Mouse (Mus musculus): ENCODE results near the gene Degs1.
A peak's percentile ranks its signal among the peaks of the same experiment; 100 is the strongest.
"Not testable (repeated sequence)": the region's sequence is repeated elsewhere in the genome, so short reads cannot be mapped to it uniquely, and the experiment has no call there.

Degs1 gene

DNA sequence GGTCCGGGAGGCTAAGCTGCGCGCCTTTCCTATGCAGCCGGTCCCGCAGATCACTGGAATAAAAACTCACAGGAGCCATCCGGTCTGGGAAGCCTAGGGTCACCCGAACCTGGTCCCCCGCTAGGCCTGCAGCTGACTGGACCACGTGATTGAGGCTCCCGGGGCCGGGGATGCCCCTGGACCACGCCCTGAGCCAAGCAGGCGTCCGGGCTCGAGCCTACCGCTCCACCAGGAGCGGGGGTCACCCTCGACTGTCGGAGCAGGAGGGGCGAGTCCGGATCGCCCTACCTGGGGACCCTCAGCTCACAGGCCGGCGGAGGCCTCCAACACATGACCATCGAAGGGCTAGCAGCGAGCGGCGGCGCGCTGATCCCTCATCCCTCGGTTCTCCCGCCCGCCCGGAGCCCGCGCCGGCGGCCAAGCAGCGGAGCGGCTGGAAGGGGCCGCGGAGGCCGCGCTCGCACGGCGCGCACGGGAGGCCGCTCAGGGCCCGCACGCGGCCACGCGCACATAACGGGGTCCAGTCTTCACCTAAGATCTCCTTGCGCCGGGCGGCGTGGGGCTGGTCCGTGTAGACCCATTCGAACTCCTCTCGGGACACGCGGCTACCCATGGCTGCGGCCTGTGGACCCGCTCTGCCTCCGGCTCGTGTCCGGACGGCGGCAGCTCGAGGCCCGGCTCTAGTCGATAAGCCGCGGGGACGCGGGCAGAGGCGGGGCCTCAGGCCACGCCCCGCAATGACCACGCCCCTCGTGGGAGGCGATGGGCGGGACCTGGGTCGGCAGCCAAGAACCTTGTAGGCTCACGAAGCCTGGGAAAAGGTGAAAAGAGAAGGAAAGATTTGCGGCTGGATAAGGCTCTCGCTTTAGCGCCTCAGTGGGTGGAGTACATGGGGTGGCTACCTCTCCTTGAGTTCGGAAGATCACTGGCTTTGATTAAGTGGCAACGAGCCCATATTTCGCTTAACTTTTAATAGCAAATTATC, at the start of gene Degs1:
TSS of gene Degs1 (minus strand) at position 714 of the 985 bp plus-strand sequence.
- peak; percentile 89 to 92 for DNase-seq (ENCODE audit: low spot score in 2 of 2)

DNA sequence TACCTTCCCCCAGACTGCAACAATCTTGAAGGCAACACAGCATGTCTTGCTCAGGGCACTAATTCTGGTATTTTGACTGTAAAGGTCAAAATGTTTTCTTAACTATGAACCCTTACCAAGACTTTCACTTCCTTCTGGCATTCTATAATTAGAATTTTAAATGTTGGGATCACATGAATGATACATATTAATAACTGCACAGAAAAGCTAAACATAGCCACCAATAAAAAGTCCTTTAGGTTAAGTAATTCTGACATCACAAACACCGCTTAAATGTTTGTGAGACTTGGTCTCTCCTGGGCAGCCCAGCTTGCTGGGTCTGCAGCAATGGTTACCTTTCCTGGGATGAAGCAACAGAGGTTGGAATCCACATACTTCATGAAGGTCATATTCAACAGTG, 43.3 kb upstream of the Degs1 start:
- DNase-seq (ENCODE audit: low spot score in 2 of 2) = no peak

DNA sequence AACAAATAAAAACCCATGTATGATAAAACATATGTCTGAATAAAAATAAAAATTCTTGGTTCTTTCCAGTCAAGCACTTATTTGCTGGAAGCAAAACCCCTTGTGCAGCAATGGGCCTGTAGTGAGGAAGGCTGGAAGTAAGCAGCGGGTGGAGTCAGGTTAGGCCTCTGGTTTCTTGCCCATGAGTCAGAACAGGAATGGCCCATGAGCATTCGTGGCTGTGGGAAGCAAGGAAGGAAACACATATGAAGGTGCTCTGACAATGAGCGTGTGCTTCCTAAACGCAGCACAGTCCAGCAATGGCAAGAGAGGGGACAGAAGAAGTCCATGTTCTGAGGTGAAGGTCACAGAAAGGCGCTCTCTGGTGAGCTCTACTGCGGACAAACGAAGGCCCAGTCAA, 41.9 kb upstream of the Degs1 start:
- DNase-seq (ENCODE audit: low spot score in 2 of 2) = no peak

DNA sequence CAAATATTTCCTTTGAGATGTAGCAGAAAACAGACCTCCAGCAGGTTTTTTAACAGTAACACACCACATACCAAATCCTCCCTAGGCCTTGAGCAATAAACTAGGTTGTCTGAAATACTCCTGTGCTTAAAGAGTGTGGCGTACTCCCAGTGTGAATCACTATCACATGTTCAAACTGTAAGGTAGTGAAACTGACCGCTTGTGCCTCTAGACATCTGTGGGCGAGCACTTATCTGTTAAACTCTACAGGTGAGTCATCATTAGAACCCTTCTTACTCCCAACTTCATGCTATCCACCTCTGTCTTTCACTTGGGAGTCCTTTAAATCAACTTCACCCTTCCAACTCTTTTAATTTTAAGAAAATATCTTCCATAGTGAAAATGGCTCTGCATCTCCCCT, 40.5 kb upstream of the Degs1 start:
- no peak for DNase-seq (ENCODE audit: low spot score in 2 of 2)

DNA sequence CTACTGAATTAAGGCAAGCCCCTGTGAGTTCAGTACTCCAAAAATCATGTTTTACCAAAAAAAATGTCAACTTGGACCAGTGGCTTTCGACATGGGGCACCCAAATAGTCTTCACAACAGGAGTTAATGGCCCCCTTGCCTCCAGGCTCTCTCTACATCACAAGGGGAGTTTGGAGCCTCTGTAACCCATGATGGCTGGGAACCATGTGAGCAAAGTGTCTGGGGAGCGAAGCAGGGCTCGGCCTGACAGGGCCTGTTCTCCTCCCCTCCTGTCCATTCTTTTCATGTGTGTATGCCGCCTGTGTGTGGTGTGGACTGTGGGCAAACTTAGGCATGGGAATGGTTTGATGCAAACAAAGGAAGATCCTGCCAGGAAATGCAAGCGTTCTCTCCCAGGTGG, 31.6 kb upstream of the Degs1 start:
- DNase-seq (ENCODE audit: low spot score in 2 of 2) = no peak

DNA sequence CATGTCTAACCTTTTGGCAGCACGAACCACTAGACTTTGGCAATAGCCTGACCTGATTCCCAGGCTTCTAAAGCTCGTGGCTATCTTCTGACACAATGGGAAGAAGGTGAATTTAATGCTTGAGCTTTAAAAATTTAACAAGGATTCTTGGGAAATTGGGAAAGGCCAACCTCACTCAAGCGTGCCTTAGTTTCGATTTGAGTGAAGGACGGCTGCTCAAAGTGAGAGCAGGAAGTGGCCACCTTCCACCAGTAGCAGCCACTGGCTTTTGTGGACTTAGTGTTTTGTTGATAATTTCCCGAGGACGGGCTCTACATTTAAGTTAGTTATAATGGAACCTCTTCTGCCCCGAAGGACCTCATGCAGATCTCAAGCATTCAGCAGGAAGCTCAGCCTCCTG, 30.6 kb upstream of the Degs1 start:
- DNase-seq (ENCODE audit: low spot score in 2 of 2) = no peak

DNA sequence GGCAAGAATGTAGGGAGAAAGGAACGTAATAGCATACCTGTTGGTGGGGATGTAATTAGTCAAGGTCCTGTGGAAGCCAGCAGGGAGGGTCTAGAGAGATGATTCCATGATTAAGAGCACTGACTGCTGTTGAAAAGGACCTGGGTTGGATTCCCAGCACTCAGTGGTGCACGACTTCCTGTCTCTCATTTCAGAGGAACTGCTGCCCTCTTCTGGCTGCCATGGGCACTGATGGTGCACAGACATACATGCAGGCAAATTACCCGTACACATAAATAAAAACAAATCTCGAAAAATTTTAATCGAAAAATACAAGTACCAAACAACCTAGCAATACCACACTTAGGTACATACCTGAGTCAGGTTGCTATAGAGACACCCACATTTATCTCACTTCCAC, 28.8 kb upstream of the Degs1 start:
- DNase-seq (ENCODE audit: low spot score in 2 of 2) = no peak

DNA sequence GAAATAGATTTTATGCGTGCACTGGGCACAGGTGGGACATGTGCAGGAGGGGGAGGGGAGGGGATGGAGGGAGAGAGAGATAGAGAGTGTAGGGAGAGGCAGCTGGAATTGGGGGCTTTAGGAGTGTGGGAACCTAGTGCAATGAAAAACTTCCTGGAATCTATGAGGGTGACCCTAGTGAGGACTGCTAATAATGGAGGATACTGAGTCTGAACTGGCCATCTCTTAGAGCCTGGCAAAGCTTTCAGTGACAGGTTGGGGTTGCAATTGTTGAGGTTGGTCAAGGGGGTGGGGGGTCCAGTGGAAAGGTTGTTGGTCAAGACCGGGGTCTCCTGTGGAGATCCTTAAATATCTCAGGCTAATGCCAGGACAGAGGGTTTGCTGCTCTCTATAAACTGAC, 27.7 kb upstream of the Degs1 start:
- DNase-seq (ENCODE audit: low spot score in 2 of 2) = no peak

DNA sequence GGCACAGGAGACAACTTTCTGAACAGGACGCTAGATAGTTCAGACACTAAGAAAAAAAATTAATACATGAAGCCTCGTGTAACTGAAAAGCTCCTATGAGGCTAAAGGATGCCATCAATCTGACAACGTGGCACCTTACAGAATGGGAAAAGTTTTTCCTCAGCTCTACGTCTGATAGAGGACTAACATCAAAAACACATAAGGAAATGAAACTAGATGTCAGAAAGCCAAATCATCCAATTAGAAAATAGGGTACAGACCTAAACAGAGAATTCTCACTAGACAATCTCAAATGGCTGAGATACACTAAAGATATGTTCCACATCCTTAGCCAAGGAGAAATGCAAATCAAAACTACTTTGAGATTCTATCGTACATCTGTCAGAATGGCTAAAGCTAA, 26.8 kb upstream of the Degs1 start:
- DNase-seq (ENCODE audit: low spot score in 2 of 2) = no peak

DNA sequence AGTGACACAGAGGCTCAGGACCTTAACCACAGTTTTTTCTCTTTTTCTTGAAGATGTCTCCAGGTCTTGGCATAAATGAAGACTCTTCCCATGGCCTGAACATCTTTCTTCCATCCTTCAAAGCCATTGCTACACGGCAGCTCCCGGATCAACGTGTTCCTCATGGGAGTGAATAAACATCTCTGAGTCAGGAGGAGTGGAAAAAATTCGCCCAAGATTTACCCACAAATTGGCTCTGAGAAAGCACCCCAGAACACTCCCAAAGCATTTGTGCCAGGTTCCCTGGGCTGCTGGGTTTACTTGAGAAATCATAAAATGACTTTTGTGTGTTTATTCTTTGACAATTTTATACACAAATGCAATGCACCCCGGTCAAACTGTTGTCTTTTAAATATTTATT, 20.3 kb upstream of the Degs1 start:
- DNase-seq (ENCODE audit: low spot score in 2 of 2) = no peak

DNA sequence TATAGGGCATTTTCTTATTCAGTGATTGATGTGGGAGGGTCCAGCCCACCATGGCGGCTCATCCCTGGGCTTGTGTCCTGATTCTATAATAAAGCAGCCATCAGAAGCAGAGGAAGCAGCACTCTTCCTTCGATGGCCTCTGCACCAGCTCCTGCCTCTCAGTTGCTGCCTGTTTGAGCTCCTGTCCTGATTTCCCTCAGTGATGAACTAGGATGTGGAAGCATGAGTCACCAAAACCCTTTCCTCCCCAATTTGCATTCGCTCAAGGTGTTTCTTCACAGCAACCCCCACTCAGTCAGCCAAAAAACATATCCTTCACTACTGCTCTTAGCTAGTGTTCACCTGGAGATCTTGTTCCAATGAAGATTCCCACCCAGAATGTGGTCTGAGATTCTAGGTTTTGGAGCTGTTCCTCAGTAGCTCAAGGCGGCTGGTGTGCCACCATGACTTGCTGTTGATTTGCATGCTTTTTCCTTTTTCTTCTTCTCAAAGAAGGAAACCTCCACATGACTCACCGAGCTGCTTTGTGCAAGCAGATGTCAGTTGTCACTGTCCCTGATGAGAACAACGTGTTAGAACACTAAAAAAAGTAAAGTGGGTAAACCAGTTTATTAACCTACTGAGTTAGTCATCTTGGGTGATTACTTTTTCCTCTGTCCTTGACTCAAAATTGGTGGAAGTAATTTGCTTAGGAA, 19.7 kb upstream of the Degs1 start:
- DNase-seq (ENCODE audit: low spot score in 2 of 2) = no peak

DNA sequence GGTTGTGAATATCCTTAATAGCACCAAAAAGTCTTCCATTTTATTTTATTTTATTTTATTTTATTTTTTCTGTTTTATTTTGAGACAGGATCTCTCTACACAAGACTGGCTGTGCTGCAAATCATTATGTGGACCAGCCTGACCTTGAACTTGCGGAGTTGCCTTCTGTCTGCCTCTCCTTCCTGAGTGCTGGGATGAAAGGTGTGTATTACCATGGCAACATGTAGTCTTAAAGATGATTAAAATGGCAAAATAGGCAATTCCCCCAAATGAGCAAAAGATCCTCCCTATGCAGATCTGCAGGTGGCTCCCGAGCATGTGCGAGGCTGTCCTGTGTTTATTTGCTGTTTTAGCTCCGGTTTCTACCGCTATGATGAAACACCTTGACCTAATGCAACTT, 15.2 kb upstream of the Degs1 start:
- no peak for DNase-seq (ENCODE audit: low spot score in 2 of 2)

DNA sequence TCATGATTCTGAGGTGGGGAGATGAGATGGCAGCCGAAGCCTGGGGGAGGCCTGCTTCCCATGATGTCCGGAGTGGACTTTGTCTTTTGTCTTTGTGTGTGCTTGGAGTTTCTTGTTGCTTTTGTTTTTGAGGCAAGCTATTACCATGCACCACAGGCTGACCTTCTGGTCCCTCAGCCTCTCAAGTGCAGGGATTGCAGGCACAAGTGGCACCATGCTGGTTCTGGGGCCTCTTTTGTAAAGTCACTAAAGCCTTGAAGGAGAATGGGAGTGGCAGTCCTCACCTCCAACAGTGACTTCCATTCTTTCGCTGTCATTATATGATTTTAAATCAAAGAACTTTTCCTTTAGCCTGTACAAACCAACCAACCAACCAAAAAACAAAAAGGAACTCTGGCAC, 14.6 kb upstream of the Degs1 start:
- DNase-seq (ENCODE audit: low spot score in 2 of 2) = no peak

DNA sequence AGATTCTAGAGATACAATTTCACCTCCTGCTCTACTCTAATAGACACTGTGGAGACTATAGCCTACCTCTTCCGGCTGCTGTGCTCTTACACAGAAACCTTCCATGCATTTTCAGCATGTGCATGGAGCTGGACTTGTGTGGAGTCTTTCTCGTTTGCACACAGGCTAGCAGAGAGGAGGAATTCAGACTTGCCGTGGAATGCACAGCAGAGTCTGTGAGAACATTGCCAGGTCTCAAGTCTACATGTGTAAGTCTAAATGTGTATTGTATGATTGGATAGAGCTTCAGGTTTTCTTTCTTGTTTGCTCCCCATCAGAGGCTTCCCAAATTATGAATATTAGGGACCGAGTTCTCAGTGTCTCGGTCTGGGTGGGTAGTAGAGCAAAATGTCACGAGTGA, 14.2 kb upstream of the Degs1 start:
- no peak for DNase-seq (ENCODE audit: low spot score in 2 of 2)

DNA sequence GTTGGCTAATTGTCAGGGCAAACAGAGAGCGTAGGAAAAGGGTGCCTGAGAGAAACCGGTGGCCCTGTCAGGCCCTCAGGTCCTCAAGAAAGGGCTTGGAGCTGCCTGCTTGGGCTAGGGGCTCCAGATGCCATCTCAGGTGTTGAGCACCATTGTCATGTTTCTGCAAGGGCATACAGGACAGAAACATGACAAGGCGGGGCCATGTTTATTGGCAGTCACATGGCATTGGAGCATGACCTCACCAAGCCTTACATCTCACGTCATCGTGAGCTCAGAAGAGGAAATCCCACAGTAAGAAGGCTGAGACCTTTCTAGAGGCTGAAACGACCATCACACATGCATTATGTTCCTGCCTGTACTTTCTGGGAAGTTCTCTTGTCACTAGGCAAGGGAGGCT, 13.5 kb upstream of the Degs1 start:
- DNase-seq (ENCODE audit: low spot score in 2 of 2) = no peak

DNA sequence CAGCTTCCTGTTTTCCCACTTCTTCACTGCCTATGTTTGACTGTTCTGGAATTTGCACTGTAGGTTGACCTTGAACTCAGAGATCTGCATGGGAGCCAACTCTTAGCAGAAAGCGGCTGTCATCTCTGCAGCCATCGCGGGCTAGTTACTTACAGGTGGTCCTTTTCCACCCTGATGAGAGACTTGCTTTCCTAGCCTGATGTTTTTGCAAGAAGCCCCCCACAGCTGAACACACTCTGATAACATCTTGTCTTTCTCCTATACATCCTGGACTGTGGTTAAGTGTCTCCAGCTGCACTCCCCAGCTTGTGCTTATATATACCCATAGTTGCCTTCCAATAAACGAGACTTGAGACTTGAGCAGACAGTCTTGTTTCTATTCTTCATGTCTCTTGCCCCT, 9.7 kb upstream of the Degs1 start:
- no peak for DNase-seq (ENCODE audit: low spot score in 2 of 2)

DNA sequence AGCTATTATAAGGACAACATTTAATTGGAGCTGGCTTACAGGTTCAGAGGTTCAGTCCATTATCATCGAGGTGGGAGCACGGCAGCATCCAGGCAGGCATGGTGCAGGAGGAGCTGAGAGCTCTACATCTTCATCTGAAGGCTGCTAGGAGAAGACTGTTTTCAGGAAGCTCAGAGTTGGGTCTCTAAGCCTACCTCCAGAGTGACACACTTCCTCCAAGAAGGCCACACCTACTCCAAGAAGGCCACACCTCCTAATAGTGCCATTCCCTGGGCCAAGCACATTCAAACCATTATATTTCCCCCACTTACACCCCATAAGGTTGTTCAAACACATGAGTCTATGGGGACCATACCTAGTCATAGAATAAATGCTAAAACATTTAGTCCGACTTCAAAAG, 8.1 kb upstream of the Degs1 start:
- not testable (repeated sequence) for DNase-seq (ENCODE audit: low spot score in 2 of 2)

DNA sequence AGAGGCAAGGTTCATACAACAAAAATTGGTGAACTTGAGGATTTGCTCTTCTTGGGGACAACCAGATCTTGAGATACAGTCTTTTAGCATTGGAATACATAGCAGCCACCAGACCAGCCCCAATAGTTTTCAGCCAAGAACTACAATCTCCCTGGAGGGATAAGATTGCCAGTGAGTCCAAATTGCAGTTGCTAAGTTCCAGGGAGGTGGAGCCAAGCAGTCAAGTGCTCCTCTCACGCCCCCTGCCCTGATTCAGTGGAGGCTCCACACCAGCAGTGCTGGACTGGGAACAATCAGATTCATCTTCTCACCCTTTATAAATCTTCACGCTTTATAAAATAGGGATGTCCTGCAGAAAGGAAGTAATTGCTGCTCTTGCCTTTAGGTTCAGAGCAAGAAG, 7.2 kb upstream of the Degs1 start:
- DNase-seq (ENCODE audit: low spot score in 2 of 2) = no peak

DNA sequence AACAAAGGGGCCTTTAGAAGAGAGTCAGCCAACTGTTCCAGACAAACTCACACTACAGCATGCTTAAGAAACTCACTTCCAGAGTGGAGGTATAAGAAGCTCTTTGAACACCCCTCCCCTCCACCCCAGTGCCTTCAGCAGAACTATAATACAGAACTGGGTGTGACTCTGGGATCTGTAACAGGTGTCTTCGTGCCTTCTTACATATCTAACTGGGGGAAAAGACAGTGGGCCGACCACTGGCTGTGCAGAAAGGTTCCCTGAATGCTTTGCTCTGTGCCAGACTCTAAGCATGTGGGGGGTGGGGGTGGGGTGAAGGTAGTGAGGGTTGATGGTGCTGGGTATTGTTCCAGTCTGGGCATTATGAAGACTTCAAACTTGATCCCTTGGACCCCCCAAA, 6.0 kb upstream of the Degs1 start:
- no peak for DNase-seq (ENCODE audit: low spot score in 2 of 2)

DNA sequence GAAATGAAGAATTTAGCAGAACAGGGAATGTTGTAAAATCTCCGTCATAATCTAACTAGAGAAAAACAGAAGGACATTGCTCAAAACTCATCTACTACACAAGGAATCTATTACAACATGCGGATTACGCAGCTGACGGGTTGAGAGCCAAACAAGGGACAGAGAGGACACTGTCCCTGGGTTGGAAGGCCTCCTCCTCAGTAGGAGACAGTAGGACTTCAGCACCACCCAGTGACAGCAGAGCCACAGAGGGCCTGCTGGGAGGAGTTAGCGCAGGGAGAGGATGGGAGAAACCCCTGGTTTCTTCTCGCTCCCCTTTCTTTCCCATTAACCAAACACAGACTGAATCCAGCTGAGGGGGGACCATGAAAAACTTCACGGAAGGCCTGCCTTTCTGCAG, 5.2 kb upstream of the Degs1 start:
- DNase-seq (ENCODE audit: low spot score in 2 of 2) = no peak

DNA sequence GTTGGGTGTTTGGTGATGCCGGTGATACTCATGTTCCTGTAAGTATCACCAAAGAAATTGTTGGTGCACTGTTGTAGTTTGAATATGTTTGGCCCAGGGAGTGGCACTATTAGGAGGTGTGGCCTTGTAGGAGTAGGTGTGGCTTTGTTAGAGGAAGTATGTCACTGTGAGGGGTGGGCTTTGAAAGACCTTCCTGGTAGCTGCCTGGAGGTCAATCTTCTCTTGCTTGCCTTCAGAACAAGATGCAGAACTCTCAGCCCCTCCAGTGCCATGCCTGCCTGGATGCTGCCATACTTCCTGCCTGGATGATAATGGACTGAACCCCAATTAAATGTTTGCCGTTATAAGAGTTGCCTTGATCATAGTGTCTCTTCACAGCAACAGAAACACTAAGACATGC, 2.2 kb upstream of the Degs1 start:
- no peak for DNase-seq (ENCODE audit: low spot score in 2 of 2)

DNA sequence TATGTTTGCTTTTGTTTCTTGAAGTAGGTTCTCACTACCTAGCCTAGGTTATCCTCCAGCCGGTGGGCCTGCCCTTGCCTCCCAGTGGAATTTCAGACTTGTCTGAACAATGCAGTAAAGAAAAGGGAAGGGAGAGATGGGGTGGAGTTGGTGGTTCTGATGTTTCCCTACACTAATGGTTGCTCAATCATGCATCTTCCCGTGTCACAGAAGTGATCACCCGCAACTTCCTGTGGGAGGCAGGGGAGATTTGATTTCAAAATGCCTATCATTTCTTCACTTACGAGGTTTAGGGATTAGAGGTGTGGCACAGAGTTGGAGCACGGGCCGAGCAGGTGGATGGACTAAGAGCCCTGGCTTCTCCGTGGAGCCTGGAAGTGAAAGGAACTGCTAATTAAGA, 627 bp upstream of the Degs1 start:
- DNase-seq (ENCODE audit: low spot score in 2 of 2) = no peak

DNA sequence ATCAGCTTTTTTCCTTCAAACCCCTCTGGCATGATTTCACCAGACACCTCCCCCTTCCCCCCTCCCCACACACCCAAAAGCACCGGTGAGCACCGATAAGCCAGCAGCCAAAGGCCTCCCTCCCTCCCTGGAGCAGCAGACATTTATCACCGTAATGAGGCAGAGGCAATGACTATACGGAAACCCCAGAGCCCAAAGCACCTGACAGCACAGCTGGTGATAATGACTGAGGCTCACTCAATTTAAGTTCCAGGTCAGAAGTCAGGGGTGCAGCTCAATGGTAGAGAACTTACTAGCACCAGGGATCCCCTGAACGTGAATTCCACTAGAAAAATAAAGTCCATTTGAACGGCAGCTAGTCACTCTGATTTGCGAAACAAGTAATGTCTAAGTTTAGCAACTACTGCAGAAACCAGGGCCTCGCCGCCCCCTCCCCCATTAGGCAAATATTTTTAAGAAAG, 1.3 kb downstream of the Degs1 start:
- peak; percentile 13 to 39 for DNase-seq (ENCODE audit: low spot score in 2 of 2)
